Mouse (Mus musculus) testis, adult 2 months (tissue): ENCODE results near the gene Dst.

Experiments used
- CTCF ChIP-seq: fragments of 200-500 bp; IDR thresholded peaks from 2 replicates; pipeline ENCODE4 v1.5.1; 2012; ENCODE audit warnings: low read depth, mild to moderate bottlenecking, inconsistent platforms, low read length, moderate library complexity; ENCODE audit not compliant: control insufficient read depth, insufficient read depth, insufficient replicate concordance
- POLR2A ChIP-seq: fragments of 200-500 bp; IDR thresholded peaks from 2 replicates; pipeline ENCODE4 v1.6.1; 2012; ENCODE audit warnings: low read depth, mild to moderate bottlenecking, inconsistent platforms, low read length, moderate library complexity; ENCODE audit not compliant: control insufficient read depth

DNA sequence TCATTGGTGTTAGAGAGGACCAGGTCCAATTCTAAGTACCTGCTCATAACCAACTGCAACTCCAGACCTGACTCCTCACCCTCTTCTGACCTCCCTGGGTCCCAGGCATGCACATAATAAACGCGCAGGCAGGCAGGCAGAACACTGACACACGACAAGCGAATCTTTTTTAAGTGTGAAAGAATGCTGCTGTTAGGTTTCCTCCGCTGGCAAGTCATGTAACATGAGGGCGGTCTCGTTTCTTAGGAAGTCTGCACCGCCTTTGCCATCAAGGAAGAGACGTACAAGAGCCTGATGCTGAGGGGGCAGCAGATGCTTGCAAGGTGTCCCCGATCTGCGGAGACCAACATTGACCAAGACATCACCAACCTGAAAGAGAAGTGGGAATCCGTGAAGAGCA is 365.9 kb downstream of the Dst start:
- TF ChIP-seq CTCF: no peak
- no peak for TF ChIP-seq POLR2A
